Mouse (Mus musculus) cerebellum, adult 9-10 months (tissue): ENCODE results near the gene Eps8.

ENCODE experiments used
- DNase-seq: peaks from one replicate; pipeline ENCODE4 v3.0.0; 2022

Gene Eps8

DNA sequence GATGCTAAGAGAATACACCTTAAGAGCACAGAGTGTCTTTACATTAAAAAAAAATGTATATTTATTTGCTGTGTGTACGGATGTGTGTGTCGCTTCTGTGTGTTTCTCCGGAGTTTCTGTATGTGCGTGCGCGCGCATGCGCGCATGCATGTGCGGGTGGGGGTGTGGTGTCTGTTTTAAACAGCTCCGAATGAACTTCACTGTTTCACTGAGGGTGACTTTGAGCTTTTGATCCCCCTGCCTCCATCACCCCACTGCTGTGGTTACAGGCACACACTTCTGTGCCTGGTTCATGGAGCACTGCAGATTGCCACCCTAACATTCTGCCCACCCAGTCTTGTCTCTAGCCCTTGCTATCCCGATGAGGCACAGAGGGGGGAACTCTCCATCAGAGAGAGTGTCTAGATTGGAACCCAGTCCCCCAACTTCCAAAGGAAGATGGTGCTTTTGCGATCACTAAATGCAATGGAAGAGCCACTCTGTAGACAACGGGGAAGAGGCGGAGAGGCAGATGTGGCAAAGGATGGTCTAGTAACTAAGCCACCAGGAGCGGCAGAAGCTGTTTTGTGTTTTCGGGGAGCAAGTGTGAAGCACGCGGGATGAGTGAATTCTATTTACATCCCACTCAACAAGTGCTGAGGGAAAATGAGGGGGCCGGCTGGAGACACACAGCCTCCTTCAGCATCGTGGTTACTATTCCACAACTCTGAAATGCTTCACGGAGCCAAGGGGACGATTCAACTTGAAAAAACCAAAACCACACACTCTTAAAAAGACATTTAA, 7.1 kb upstream of the Eps8 start:
- no peak for DNase-seq

DNA sequence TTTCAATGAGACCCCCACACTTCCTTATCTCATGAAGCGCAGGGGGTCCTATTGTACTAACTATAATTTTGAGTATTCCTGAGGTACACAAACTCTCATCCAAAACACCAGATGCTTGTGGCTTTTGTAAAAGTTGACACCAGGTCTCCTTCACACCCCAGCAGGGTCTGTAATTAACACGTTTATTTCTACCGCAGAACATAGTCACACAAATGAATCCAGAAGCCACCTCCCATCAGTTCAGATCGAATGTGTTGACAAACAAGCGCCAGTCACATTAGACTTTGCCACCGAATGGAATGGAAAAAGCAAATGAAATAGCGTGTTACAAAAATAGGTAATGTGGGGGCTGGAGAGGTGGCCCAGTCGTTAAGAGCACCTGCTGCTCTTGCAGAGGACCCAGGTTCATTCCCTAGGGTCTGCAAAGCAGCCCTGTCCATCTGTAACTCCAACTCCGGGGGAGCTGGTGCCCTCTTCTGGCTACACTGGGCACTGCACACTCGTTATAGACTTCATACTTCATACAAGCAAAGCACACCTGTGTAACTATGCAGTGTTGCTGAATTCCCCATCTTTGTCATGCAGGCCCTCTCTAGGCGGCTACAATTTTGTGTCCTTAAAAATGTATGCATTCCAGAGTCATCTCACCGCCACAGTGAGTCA, 3.9 kb upstream of the Eps8 start:
- no peak for DNase-seq

DNA sequence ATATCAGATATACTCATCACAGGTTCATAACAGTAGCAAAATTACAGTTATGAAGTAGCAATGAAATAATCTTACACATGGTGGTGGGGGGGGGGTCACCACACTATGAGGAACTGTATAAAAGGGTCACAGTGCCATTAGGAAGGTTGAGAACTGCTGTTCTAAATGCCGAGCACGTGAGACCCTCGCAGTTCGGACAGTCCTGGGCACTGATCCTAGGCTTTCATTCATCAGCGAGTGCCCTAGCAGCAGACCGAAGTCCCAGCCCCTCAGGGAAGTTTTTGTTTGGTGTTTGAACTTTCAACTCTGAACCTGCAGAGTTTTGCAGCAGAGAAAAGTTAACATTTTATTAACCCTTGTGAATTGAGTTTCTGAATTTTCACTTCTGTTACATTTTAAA, 2.5 kb upstream of the Eps8 start:
- DNase-seq = no peak

DNA sequence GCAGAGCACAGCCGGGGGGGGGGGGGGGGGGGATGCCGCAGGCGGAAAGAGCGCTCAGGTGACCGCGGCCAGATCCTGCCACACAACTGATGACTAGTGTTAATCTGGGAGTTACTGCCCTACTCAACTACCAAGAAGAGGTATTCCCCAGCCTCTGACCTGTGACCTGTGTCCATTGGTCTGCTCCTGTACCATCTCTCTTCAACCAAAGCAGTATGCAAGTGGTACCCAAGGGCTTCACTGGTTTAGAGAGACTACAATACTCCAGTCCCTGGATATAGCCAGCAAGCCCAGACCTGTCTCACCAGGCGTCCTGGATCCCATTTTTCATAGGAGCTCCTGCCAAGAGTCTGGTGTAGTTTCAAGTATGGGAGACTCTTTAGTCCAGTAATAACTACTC, 5.1 kb downstream of the Eps8 start:
- DNase-seq = peak; percentile 56

DNA sequence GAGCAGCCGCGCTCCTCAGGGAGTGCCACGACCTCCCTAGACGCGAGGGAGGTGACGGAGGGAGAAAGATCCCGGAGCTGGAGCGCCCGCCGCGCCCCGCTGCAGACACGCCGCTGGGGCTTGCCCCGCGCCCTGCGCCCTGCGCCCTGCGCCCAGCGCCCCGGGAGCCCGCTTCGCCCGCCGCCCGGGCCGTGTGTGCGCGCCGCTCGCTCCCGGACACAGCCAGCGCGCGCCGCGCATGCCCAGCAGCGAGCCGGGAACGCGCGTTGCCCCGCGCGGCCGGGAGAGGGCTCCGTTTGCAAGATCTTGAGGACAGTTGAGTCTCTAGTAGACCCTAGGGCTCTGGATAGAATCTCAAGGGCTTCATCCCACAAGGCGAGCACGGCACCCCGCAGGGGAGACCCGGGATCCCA, 5.6 kb downstream of the Eps8 start:
- DNase-seq = peak; percentile 87

DNA sequence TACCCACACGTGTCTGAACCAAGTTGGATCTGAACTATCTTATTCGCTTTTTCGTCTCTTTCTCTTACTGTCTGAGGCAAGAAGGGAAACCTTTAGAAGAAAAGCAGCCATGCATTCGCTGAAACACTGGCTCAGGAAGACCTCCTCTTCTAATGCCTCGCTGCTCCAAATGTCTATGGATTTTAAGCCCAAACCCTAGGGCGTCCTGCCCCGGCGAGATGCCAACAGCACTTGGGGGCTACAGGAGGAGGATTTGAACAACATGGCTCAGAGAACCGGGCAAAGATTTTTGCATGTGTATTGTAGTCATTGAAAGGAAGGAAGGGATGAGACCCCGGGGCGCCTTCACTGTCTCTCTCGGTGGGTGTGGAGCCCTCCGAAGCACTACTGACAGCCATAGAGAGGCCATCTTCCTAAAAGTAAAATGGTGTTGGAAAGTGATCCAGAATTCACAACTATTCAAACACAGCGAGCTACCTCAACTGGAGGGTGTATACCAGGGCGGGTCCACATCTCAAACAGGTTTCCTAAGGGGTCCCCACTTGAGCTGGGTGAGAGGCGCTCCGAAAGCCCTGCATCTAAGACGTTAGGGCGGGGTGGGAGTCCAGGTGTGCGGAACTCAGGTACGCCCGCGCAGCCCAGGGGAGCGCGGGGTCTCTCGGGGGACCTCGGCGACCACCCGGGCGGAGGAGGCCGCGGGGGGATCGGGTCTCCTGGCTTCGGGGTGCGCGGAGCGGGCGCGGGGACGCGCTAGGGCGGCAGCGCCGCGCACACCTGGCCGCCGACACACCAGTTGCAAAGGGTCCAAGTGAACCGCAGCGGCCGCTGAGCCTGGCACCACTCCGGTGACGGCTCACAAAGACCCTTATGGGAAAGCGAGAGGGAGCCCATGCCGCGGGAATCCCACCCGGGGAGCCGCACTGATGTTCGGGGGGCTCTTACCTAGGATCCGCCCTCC, 6.3 kb downstream of the Eps8 start:
- DNase-seq = peak; percentile 68

DNA sequence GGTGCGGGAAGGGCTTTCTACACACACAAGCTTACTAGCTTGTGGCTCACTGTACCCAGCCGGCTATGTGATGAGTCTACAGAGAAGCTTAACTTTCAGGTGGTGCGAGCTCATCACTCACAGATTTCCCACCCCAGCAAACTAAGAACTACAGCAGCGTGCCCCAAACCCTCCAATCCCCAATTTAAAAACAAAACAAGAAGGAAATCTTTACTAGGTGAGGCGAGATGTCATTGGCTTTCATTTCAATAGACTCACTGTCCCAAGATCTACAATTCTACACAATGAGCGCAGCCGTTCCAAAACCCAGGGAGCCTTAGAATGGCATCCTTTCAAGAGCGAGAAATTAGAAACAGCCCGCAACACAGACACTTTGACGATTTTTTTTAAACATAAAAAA, 7.0 kb downstream of the Eps8 start:
- DNase-seq = no peak

DNA sequence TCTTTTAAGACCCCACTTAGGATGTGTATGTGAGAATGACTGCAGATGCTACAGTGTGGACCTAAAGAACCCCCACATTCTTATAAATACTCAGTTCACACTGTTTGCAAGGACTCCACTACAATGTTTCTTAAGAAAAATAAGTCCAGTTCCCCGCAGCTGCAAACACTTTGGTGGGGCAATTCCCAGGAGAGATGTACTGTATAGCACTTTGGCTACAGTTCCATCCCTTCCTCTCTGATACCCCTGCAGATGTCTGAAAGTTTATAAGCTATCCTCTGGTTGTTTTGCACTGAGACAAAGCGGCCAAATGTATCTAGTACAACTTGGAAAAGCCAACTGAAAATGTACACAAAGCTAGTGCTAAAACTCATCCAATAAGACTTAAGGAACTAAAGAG, 8.0 kb downstream of the Eps8 start:
- DNase-seq = no peak

DNA sequence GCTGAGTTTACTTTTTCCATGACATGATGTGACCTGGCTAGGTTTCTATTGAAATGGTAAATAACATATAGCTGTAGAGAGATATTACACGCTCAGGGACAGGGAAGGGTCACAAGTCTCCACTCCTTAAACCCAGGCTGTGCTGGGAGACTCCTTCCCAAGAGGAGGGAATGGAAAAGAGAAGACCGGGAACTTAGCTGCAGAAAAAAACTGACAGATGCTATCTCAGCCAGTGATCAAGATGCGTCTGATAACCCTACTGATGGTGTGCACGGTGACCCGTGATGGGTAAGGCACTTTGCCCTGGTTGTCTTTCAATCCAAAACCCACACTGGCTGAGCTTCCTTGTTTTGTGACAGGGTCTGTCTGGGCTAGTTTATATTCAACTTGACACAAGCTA, 9.8 kb downstream of the Eps8 start:
- no peak for DNase-seq

DNA sequence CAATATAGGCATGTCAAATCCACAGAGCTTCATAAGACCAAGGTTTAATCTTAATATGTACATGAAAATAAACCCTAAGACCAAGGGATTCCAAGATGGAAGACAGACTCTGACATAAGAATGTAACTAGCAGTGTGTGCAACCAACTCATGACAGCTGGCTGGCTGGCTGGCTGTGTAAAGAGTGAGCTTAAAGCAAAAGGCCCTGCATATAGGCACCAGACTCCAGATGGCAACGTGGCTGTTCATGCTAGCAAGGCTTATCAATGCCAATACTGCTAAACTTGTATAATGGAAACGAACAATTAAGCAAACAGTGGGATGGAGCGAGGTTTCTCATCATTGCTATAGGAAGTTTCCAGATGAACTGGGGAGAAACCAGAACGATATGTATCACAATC, 10.9 kb downstream of the Eps8 start:
- no peak for DNase-seq

DNA sequence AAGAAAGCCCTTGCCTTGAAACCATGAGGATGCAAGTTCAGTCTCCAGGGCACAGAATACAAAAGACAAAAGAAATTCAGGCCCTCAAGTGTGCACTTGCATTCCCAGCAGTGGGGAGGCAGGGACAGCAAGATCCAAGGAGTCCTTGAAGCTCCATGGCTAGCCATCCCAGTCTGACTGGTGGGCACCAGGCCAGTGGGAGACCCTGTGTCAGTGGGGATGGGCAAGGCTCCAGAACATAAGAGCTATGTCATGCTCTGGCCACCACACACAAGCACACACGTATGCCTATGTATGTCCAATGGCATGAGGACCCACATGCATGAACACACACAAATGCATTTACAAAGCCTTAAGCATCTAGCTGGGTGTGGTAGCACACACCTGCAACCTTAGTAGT, 13.0 kb downstream of the Eps8 start:
- no peak for DNase-seq

DNA sequence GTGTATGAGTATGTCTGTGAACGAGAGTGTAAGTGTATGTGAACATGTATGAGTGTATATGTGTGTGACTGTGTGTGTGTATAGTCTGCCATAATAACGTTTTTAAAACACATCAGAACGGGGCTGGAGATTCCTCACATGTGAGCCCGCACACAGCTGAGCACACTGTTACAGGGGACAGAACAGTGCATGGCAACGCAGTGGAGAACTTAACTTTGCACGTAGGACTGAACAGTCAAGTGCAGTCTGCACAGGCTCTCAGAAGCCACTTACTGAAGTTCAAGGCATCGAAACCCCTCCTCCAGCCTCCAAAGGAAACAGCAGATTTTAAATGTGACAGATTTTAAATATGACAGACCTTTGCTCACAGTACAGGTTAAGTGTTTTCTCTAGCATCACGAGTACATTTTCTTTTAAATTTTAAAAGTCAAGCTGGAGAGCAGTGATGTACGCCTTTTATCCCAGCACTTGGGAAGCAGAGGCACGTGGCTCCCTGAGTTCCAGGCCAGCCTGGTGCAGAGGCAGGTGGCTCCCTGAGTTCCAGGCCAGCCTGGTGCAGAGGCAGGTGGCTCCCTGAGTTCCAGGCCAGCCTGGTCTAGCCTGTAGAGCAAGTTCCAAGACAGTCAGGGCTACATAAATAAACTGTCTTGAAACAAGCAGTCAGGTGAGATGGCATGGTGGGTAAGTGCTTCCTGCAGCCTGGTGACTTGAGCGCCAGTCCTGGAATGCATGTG, 15.7 kb downstream of the Eps8 start:
- DNase-seq = no peak

DNA sequence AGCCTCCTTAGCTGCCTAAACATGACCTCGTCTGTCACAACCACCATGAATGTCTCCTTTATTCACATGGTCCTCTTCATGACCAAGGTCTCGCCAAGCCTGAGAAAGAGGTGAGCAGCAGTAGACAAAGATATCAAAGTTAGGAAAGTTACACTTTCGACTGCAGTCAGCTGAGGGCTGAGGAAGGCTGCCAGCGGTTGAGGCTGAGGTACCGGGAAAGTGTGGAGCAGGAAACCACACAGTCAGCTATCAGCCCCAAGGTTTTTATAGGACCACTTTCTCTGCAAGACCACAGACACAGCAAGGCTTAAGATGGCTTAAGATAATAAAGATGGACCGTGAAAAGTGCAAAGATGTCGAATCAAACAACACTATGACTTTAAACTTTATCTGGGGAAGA, 17.2 kb downstream of the Eps8 start:
- DNase-seq = no peak

DNA sequence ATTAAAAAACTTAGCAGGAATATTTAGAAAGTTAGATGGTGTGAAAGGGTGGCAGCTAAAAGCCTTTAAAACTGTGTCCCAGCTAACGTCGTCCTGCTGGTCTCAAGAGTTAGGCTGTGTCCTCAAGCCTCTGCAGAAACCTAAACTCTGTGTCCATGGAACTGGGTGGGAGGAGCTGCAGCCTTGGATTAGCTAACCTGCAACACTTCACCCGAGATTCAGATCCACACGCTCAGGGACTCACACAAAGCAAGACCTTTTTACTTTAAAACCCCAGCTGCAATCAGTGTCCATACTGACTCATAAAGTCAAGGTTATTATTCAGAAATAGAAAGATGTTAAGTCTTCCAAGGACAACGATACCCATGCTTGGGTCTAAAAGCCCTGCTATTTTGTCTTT, 18.5 kb downstream of the Eps8 start:
- no peak for DNase-seq

DNA sequence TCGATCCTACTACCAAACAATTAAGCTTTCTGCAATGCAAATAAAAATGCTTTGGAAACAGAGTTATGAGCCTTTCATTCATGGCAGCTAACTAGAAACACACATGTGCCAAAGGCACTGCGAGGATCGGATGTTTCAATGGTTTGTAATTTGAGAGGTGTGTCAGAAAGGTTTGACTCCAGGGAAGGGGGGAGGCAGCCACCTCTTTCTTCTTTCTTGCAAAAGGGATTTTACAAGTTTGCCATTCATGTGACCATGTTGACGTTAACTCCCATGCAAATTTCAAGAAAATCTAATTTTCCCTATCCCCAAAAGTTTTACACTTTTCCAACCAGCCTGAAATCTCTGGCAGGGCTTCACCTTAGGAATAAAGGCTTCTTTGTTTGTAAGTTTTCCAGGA, 21.1 kb downstream of the Eps8 start:
- no peak for DNase-seq

DNA sequence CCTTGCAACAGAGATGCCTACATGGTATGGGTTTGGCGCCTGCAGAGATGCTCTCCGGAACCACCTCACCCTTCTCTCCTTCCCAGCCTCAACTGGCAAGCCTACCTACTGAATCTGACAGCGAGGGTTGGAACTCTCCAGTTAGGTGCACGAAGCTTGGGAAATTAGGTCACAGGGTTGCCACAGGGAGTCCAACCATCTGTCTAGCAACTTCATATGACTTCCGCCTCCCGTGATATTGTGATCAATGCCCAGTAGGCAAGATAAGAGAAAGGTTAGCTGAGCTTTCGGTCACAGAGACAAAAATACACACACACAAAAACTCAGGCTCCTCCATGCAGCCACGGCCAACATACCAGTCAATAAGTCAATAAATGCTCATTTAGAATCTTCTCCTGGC, 21.6 kb downstream of the Eps8 start:
- peak; percentile 91 for DNase-seq

DNA sequence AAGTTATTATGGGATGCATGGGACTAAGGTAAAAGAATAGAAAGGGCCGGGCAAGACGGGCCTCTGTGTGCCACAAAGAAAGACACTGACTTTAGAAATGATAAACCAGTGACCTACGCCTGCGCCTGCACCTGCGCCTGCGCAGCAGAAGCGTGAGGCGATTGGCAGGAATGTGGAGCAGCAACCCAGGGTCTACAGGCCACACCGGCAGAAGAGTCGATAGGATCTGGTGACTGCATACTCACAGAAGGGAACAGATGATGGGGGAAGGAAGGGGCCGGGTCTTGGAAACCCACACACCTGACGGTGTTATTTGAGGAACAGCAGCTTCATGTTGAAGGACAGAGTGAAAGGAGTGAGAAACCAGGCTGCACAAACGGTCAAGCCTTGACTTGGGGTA, 24.3 kb downstream of the Eps8 start:
- no peak for DNase-seq

DNA sequence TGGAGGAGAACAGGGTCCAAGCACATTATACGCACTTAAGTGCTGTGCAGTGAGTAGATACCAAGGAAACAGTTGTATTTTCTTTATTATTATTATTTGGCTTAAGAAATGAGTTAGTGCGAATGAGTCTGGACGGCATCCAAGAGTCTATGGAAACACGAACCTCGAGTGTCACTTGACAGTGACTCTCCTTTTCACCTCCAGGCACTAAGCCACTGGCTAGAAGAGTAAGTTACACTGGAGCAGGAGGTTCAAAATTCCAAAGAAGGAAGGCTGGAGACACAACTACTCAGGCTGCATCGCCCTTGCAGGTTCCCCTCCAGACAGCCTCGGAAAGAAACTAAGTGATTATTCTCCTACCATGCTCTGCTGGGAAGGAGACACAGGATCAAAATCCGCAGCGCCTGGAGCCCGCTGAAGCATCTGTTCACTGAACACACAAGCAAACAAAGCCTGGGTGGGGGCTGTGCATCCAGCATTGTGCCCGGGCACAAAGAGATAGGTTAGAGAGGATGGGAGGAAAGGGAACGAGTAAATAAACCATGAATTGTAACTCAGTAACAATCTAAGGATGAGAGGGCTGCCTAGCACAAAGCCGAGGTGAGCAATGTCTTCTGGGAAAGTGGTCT, 25.0 kb downstream of the Eps8 start:
- DNase-seq = no peak

DNA sequence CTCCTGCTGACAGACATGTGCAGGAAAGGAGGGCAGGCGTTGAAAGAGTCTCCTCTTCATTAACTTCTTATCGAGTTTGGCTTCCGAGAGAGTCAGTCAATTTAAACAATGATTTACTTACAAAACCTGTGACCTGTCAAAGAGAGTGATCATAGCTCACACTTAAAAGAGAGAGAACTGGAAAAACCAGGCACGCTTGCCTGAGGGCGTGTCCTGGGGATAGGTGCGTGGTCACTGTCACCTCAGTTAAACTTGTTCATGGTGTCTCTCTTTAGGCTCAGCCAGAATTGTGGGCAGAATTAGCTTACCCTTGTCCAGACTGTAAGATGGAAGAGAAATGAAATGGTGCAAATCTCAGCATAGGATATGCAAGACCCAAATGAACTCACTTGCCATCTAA, 26.0 kb downstream of the Eps8 start:
- no peak for DNase-seq

DNA sequence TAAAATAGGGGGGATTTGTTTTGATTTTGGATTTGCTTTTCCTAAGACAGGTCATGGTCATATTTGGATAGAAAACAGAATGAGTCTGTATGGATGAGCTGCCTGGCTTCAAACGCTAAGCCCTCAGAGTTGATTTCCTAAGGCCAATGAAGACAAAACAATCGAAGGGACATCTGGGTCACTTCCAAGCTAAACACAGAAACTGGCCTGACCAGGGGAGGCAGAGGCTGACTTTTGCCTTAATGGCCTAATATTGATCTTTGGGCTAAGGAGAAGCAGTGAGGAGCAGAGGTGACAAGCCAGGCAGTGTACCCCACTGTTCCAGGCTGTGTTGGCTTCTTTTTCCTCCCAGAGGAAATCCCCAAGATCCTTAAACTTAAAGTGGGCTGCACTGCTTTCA, 33.7 kb downstream of the Eps8 start:
- DNase-seq = no peak

DNA sequence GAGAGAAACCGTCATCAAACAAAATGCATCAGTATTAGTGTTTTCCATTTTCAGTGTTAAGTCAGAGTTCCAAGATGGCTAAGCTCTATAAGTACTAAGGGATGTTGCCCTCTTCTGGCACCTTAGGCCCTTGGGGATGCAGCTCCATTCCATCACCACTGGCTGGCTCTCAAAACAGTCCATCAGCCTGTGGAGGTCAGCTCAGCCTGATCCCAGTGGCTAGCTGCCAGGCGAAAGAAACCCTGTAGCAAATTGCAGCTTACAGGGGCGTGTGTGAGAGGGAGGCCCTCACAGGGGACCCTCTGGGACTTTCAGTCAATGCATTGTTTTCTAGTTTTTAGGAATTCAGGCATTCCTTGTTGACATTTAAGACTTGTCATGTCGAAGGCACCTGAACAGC, 40.8 kb downstream of the Eps8 start:
- no peak for DNase-seq

DNA sequence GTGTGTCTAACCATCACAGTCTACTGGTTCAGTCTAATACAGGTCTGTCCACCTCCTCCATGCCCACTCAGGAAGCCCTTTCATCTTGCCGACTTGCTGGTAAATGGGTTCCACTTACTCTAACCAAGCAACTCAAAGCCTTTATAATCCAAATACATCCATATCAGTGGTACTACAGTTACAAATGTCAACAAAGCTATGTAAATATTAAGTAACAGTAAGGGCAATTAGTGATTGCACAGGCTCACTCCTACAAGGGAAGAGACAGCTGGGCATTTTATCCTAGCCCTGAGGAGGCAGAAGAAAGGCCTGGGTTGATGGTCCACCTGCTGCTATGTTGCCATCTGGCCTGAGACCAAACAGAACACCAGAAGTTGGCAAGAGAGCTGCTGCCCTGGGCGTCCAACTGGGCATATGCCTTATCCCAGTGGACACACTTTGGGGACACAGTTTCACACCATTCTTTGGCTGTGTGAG, 42.6 kb downstream of the Eps8 start:
- peak; percentile 97 for DNase-seq
